Mouse (Mus musculus) neural tube, embryonic 11.5 days (tissue): ENCODE results near the gene Grasp. TPM values are rescaled to one million over a fixed set of nuclear protein-coding genes. Genes with fewer than 3 reads are reported as not detected.

Experiments used
- ATAC-seq: fragments of 200-750 bp; cut with Nextera tagmentation; 2 replicates; pipeline ENCODE4 v1.8.0; 2017; ENCODE audit warnings: moderate number of reproducible peaks, mild to moderate bottlenecking, moderate TSS enrichment, moderate library complexity; ENCODE audit not compliant: insufficient read depth, low FRiP score, low TSS enrichment
- DNase-seq: peaks from one replicate; pipeline ENCODE4 v3.0.0-alpha.2; 2015; ENCODE audit warnings: low spot score
- H3K27ac ChIP-seq: fragments of 300-500 bp; sonication (generic); 2 replicates; pipeline ENCODE4 v1.5.1; 2014; ENCODE audit warnings: low read depth, mild to moderate bottlenecking, low read length
- H3K27me3 ChIP-seq: fragments of 300-500 bp; sonication (generic); 2 replicates; pipeline ENCODE4 v1.6.1; 2014; ENCODE audit warnings: mild to moderate bottlenecking, low read length, mixed read lengths; ENCODE audit not compliant: control insufficient read depth, insufficient read depth
- H3K36me3 ChIP-seq: fragments of 300-500 bp; sonication (generic); 2 replicates; pipeline ENCODE4 v1.6.1; 2014; ENCODE audit warnings: mild to moderate bottlenecking, low read length, moderate library complexity, mixed read lengths; ENCODE audit not compliant: control insufficient read depth, insufficient read depth
- H3K4me1 ChIP-seq: fragments of 300-500 bp; sonication (generic); 2 replicates; pipeline ENCODE4 v1.6.1; 2014; ENCODE audit warnings: low read length, mixed read lengths; ENCODE audit not compliant: control insufficient read depth, insufficient read depth
- H3K4me2 ChIP-seq: fragments of 300-500 bp; sonication (generic); 2 replicates; pipeline ENCODE4 v1.6.1; 2014; ENCODE audit warnings: low read depth, mild to moderate bottlenecking, moderate library complexity
- H3K4me3 ChIP-seq: fragments of 300-500 bp; sonication (generic); 2 replicates; pipeline ENCODE4 v1.5.1; 2014; ENCODE audit warnings: low read depth, low read length
- H3K9ac ChIP-seq: fragments of 300-500 bp; sonication (generic); 2 replicates; pipeline ENCODE4 v1.6.1; 2014; ENCODE audit warnings: mild to moderate bottlenecking, low read length
- H3K9me3 ChIP-seq: fragments of 300-500 bp; sonication (generic); 2 replicates; pipeline ENCODE4 v1.6.1; 2016; ENCODE audit warnings: low read length; ENCODE audit not compliant: control insufficient read depth
- WGBS: fragments of 180-500 bp; shearing (Covaris S2); extraction: QIAGEN DNeasy Blood & Tissue Kit; methylation state at CpG from one replicate; pipeline ENCODE4 v1.1.7; 2014; 5-methylcytosine and 5-hydroxymethylcytosine counted together
- polyA plus RNA-seq: library from polyadenylated mRNA; unstranded; fragments of >200 nt; fragmentation: Nextera tagmentation; extraction: Ambion mirVana; gene quantifications from 2 replicates; pipeline ENCODE4 v1.2.1, GENCODE M21; 2014

The Grasp gene
- polyA plus RNA-seq, 1 experiment from 2014 or later, result 6.6 TPM

- H3K9me3 ChIP-seq, result no peaks in the 10 kb centered on the region
- DNase-seq (peak; percentile 82), ATAC-seq (peak; percentile 38; the same call in 1 of the 2 replicates)
- no peak overlapping the region for H3K27ac ChIP-seq
- H3K4me1 ChIP-seq, result peaks cover 9% of the 10 kb centered on the region
- H3K9ac ChIP-seq, result peak overlapping the region; percentile 39; the same call in 1 of the 2 replicates
- WGBS, result 1% methylated on average over 54 of the region's 57 CpGs
- H3K4me3 ChIP-seq, result peak overlapping the region; percentile 38
- H3K27me3 ChIP-seq, result peaks cover 17% of the 10 kb centered on the region
- no peaks in the 10 kb centered on the region; the same call in 1 of the 2 replicates for H3K36me3 ChIP-seq
- H3K4me2 ChIP-seq, result peak overlapping the region; percentile 64
Measured at GRCm38 (mm10) chr15:101266132-101266963, 42.4 kb downstream of the Grasp start.

- Histone ChIP-seq H3K4me1 (peaks cover 9% of the 10 kb centered on the region), H3K36me3 (peaks cover under 1% of the 10 kb centered on the region; the same call in 1 of the 2 replicates), H3K9me3 (no peaks in the 10 kb centered on the region), H3K4me3 (peak overlapping the region; percentile 38), H3K9ac (no peak overlapping the region), H3K27me3 (peaks cover 17% of the 10 kb centered on the region), H3K4me2 (peak overlapping the region; percentile 64), H3K27ac (no peak overlapping the region)
- DNase-seq (no peak), ATAC-seq (no peak)
- 4% methylated on average over 25 of the region's 25 CpGs for WGBS
Measured at GRCm38 (mm10) chr15:101267053-101268032, 43.4 kb downstream of the Grasp start.

GRCm38 (mm10) chr15:101270101-101270820 lies 46.3 kb downstream of the Grasp start:
- H3K36me3 ChIP-seq, result peaks cover 2% of the 10 kb centered on the region; the same call in 1 of the 2 replicates
- DNase-seq (no peak), ATAC-seq (no peak)
- peaks cover 9% of the 10 kb centered on the region for H3K4me1 ChIP-seq
- no peak overlapping the region for H3K4me2 ChIP-seq
- H3K4me3 ChIP-seq, result no peak overlapping the region
- H3K27me3 ChIP-seq, result peaks cover 17% of the 10 kb centered on the region
- H3K27ac ChIP-seq, result no peak overlapping the region
- no peaks in the 10 kb centered on the region for H3K9me3 ChIP-seq
- no peak overlapping the region for H3K9ac ChIP-seq
- WGBS, result 92% methylated on average over 29 of the region's 29 CpGs

DNA sequence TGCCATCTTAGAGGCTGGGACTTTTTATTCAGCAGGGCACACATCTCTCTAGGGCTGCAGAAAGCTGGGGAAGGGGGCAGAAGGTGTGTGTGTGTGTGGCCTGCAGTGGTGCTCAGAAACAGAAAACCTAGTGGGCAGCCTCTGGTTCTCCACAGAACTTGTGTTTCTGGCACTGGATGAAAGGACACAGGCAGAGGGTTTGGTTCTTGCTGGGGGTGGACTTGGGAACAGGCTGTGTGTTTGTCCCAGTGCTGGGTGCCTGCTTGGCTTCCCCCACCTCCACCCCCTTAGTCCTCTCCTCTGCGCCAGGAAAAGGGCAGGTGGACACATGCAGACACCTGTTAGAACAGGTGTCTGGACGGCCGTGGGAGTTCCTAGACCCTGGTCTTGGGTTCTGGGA lies 47.1 kb downstream of the Grasp start:
- Histone ChIP-seq H3K27me3 (peaks cover 15% of the 10 kb centered on the region), H3K27ac (no peak overlapping the region), H3K4me3 (no peak overlapping the region), H3K4me1 (peaks cover 4% of the 10 kb centered on the region), H3K36me3 (peaks cover 2% of the 10 kb centered on the region; the same call in 1 of the 2 replicates), H3K9me3 (no peaks in the 10 kb centered on the region), H3K9ac (no peak overlapping the region), H3K4me2 (no peak overlapping the region)
- DNase-seq (no peak), ATAC-seq (no peak)
- 63% methylated on average over 3 of the region's 3 CpGs for WGBS

GRCm38 (mm10) chr15:101271513-101271912 lies 47.5 kb downstream of the Grasp start:
- DNase-seq, result no peak
- 85% methylated on average over 15 of the region's 15 CpGs for WGBS
- no peak overlapping the region for H3K27ac ChIP-seq
- H3K36me3 ChIP-seq, result peaks cover 2% of the 10 kb centered on the region; the same call in 1 of the 2 replicates
- 0 out of 2 replicates have a peak, but pooled peaks cover 2% of the 10 kb centered on the region for H3K4me1 ChIP-seq
- no peak overlapping the region for H3K4me3 ChIP-seq
- no peak overlapping the region for H3K4me2 ChIP-seq
- H3K9me3 ChIP-seq, result no peaks in the 10 kb centered on the region
- peaks cover 12% of the 10 kb centered on the region for H3K27me3 ChIP-seq
- ATAC-seq, result no peak
- no peak overlapping the region for H3K9ac ChIP-seq

DNA sequence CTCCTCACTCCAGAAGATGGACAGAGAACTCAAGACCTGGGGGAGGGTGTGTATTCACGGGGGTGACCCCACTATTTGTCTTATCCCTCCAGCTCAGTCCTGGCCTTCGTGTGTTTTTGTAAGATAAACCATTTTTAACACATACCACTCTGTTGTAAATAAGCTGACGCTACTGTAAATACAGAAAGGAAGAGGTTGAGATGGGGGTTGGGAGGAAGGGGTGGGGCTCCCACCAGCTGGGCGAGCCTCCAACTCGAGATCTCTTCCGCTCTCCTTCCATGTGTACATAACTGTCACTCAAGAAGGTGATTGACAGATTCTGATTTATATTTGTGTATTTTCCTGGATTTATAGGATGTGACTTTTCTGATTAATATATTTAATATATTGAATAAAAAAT lies 50.4 kb downstream of the Grasp start:
- H3K4me3 ChIP-seq, result no peak overlapping the region
- 80% methylated on average over 6 of the region's 6 CpGs for WGBS

GRCm38 (mm10) chr15:101277351-101277899 lies 53.4 kb downstream of the Grasp start:
- Histone ChIP-seq H3K36me3 (peaks cover 1% of the 10 kb centered on the region; the same call in 1 of the 2 replicates), H3K4me2 (no peak overlapping the region), H3K9ac (no peak overlapping the region; the same call in 1 of the 2 replicates), H3K27me3 (no peaks in the 10 kb centered on the region), H3K4me1 (peaks cover 2% of the 10 kb centered on the region; the same call in 1 of the 2 replicates), H3K9me3 (no peaks in the 10 kb centered on the region), H3K4me3 (no peak overlapping the region), H3K27ac (peak overlapping the region; percentile 77)
- DNase-seq, result peak; percentile 55
- peak; percentile 38; the same call in 1 of the 2 replicates for ATAC-seq
- 40% methylated on average over 11 of the region's 11 CpGs for WGBS

More for the DNA sequence above, 50.4 kb downstream of the Grasp start:
- Histone ChIP-seq H3K9me3 (no peaks in the 10 kb centered on the region), H3K4me2 (no peak overlapping the region), H3K9ac (no peak overlapping the region), H3K27me3 (no peaks in the 10 kb centered on the region), H3K4me1 (peaks cover 2% of the 10 kb centered on the region; the same call in 1 of the 2 replicates), H3K27ac (no peak overlapping the region), H3K36me3 (peaks cover 2% of the 10 kb centered on the region; the same call in 1 of the 2 replicates)
- DNase-seq, result no peak
- no peak for ATAC-seq
